Mouse (Mus musculus): ENCODE data around the gene 1500009C09Rik. TPM values are rescaled to one million over a fixed set of nuclear protein-coding genes. Genes with fewer than 3 reads are reported as not detected.
A peak's percentile ranks its signal among the peaks of the same experiment; 100 is the strongest.

Gene 1500009C09Rik
- under 1 TPM; 0.35 to 0.62 (median 0.39) TPM for total RNA-seq (2022)

DNA sequence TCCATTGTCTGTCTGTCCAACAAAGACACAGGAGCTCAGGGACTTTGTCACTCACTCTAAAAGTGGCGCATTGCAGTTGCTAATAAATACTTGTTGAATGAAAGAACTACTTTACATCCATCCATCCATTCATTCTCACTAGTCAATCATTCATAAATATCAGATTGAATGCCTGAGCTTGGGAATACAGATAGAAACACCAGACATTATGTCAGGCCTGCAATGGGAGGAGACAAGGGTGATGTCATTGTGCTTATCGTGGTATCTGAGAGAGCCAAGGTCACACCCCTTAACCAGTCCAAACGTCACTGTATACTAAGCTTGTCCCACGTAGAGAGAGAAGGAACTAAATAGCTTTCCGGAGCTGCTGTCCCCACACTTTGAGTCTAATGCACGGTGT is at the start of gene 1500009C09Rik:
TSS of gene 1500009C09Rik (plus strand) at position 301 of the 400 bp plus-strand sequence.
- no peak for DNase-seq

DNA sequence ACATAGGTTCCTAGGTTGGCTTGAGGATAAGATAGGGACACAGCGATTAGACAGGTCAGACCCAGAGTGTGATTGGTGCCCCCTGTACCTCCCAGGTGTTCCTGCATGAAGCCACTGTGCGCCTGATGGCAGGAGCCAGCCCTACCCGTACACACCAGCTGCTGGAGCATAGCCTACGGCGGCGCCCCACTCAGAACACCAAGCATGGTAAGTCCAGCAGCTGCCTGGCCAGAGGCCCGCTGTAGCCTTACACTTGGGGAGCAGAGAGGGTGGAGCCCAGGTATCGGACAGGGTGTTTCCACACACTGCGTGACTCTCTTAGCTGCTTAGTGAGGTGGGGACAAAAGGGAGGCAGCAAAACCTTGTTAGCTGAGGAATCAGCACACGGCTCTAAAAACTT is 49.1 kb upstream of the 1500009C09Rik start:
- DNase-seq: no peak

DNA sequence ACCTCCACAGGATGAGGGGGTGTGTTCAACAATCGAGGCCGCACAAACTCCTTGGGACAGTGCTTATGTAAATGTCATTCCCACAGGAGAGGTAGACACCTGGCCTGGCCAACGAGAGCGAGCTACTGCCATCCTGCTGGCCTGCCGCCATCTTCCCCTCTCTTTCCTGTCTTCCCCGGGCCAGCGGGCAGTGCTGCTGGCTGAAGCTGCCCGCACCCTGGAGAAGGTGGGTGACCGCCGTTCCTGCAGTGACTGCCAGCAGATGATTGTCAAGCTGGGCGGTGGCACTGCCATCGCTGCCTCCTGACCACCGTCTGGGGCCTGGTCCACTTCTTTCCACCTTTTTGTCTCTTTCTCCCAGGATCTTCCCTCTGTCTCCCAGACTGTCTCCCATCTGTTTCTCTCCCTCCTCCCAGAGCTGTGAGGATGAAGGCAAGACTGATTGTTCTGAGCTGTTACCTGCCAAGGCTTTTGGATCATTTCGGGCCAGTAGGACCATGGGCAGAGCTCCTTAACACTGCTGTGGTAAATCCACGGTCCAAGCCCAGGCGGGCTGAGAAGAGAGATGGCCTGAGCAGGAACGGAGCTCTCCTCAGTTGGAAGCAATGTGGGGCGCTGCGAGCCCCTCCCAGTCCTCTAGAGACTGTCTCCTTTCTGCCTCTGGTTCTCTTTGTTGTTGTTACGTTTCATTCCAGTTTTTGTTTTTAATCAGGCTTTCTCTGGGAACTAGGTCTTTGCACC is 48.4 kb upstream of the 1500009C09Rik start:
- DNase-seq: no peak

DNA sequence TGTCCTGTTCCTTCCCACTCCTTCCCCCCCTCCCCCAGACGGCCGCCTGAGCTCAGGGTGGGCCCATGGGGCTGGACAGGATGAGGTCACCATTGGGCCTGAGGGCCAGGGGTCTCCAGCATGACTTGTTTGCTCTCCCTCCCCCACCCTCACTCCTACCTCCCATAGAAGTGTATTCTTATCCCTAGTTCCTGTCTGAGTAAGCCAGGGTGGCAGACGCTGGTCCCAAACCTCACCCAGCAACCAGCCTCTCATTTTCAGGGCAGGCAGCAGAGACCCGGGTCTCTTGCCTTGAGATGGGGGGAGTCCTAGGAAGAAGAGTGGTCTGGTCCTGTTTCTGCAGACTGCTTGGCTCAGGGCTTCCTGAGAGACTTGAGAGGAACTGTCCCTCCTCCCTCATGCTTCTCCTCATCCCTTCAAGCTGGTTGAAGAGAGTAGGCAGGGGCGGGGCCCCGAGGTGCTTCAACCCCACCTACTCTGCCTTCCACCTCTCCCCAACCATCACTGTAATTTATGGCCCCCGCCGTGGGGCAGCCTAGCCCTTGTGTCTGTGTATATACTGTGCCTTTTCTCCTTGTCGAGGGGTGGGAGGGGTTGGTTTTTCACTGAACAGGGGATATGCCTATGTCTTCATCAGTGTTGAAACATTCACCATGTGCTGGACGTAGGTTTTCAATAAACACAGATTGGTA is 47.4 kb upstream of the 1500009C09Rik start:
- DNase-seq: no peak

DNA sequence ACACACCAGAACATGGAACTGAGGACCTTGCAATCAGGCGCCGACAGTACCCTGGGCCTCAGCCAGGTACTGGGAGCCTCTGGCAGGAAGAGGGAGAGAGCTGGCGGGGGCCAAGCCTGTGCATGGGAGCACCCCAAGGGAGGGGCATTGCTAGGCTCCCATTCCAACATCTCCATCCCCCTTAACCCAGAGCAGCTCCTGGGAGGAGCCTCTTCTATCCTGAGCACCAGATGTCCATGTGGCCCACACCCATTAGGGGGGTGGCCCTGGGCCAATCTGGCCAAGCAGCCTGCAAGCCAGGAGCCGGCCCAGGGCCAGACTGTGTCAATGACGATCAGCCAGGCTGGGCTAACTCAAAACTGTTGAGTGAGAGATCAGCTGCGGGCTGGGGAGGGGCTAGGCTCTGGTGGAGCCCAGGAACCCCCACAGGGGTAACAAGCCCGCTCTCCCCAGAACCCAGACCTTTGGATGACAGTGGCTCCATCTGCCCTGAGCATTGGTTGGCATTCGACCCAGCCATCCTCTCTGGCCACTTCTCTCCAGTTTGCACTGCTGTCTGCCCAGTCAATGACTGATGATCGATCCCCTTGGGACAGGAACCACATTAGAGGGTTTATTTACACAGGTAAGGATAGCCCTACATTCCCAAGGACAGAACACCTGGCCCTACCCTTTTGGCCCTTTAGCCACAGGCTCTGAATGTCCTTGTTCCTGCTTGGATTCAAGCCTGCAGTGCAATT is 45.7 kb upstream of the 1500009C09Rik start:
- peak; percentile 17 for DNase-seq

DNA sequence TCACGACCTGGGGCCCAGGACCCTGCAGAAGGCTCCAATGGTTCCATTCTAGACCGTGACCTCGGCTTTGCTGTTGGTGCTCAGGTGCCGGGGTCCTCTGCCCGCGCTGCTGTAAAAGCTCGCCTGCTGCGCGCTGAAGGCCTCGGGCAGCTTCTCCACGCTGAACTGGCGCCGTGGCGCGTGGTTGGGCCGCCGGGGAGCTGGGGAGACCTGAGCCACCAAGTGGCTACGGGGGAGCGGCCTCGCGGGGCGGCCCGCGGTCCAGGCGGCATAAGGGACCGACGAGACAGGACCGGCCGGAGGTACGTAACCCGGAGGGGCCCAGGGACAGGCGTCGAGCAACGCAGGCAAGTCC is 45.1 kb upstream of the 1500009C09Rik start:
- DNase-seq: no peak

DNA sequence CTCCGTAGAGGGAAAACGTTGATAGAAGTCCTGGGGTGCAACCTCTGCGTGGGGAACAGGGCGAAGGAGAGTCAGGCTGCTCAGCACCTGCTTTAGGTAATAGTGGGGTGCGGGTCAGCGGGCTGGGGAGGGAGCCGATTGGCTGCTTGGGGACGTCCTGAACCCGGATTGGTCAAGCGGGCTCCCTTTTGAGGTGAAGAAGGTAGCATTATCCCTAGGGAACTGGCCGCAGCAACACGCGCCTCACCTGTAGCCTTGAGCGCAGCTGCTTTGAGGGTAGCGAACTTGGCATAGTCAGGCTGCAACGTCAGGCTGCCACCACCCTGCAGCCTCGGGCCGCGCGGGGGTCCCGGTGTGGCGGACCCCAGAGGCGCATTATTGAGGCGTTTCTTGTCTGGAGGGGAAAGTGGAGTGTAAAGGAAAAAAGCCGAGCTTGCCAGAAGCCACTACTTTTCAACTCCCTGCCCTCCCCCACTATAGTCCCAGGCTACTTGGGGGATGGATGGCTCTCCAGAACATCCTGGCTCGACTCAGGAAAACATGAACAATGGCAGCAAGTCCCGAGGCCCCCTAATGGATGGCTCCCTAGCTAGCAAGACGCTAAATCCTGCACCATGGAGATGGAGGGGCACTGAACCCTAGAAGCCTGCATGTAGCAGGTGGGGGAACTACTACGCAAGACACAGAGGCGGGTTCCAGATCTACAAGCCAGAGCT is 44.5 kb upstream of the 1500009C09Rik start:
- DNase-seq: no peak

DNA sequence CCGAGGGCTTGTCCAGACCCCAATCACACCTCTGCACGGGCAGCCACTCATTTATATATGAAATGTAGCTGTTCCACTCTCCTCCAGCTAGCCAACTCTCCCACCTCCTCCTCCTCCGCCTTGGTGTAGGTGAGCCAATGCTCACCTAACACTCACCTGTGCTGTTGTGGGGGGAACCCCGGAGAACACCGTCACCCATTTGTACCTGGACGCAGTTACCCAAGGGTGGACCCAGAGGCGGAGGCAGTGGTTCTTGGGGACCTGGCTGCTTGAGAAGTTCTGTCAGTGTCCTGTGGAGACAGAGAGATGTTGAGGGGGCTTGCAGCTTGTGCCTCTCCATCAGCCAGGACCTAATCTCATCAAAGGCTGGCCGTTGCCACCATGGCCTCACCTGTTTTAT is 43.9 kb upstream of the 1500009C09Rik start:
- no peak for DNase-seq

DNA sequence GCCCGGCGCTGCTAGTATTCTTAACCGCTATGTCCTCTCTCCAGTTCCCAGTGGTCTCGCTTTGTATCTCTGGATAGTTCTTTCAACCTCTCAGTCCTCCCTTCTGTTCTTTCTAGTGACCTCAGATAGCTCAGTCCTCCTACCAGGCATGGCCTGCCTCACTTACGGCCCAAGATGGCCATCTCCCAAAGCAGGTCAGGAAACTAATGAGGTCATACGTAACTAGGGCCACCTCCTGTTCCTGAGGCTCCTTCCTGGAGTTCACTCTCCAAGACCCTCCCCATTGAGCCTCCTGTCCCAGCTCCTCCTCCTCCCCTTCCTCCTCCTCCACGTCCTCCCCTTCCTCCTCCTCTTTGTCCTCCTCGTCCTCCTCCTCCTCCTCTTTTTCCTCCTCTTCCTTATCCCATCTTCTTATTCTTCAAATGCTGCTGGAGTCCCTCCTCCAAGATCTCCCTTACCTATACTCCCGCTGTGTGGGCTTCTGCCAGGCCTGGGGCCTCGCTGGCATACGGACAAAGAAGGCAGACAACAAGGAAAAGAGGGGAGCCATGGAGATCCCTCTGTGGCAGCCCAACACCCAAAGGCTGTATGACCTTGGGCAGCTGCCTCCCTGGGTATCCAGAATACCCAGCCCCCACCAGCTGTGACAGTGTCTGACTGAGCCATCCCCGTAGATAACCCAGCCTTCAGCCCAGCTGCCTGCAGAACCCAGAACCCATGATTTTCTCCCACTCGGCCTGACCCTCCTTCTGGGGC is 42.7 kb upstream of the 1500009C09Rik start:
- no peak for DNase-seq

DNA sequence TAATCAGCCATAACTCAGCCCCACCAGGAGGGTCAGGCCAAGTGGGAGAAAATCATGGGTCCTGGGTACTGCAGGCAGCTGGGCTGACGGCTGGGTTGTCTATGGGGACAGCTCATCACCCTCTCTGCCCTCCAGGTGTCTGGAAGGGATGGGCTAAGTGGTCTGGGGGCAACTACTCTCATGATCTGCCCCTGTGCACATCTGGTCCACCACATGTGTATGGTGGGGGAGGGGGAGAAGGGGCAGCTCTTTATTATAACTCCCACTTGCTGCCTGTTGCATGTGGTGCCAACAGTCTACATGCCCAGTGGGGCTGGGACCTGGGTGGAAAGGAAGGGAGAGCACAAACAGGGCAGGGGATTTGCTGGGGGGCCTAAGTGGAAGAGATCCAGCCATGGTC is 41.4 kb upstream of the 1500009C09Rik start:
- no peak for DNase-seq

DNA sequence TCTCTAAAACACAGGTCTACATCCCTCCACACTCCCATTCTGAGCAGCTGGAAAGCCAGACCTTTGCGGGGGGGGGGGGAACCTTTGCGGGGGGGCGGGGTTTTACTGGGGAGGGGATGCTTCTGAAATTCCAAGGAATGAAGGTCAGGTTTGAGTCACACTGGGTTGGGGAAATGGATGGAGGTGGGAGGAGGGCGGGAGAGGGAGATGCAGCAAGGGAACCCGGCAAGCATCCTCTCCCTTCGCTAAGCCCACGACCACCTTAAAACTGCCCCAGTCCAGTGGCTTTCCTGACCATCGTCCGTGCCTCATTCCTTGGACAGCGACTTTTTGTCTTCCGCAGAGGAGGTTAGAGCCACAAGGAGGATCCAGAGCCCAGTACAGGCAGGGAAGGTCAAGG is 40.9 kb upstream of the 1500009C09Rik start:
- no peak for DNase-seq

DNA sequence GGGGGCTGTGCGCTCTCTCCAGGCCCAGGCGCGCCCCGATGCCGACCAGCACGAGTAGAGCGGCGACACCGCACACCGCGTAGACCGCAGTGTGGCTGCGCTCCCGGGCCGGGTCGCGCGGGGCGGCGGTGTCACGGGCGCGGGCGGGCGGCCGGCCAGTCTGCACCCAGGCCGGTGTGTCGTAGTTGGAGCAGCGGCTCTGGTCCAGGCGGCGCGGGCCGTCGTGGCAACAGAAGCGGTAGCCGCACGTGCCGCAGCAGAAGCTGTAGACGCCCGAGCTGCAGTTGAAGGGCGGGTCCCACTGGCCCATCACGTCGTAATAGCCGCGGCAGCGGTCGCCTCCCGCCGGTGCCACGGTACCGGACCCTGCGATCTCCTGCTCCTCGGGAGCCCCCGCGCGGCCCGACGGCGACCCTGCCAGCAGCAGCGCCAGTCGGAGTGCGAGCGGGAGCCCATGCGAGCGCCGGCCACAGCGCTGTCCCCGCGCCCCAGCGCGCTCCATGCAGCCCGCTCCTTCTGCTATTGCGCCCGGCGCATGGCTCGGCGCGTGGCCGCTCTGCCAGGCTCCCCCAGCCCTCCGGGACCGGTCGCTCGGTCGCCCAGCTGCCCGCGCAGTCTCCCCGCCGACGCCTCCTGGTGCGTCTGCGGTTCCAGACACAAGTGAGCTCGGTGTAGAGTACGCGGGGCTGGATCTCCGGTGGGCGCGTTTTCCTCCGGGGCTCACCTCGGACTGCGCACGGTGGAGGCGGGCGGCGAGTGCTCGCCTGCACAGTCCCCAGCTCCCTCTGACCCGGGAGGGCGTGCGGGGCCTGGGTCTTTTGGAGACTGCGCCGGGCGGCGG is 40.1 kb upstream of the 1500009C09Rik start:
- DNase-seq: no peak

DNA sequence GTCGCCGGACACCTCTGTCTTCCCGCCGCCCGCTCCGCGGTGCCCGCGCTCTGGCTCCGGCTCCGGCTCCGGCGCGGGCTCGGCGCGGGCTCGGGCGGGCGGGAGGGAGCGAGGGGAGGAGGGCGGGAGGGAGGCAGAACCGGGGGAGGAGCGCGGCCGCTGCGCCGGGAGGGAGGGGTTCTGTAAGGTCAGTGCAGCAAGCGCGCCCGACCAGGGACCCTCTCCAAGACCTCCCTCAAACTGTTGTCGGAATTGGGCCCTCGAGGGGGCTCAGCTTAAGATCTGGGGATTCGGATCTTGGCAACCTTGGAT is 39.5 kb upstream of the 1500009C09Rik start, which contains the start of gene Shisa8:
TSS of gene Shisa8 (minus strand) at position 64 of the 312 bp plus-strand sequence.
- no peak for DNase-seq

DNA sequence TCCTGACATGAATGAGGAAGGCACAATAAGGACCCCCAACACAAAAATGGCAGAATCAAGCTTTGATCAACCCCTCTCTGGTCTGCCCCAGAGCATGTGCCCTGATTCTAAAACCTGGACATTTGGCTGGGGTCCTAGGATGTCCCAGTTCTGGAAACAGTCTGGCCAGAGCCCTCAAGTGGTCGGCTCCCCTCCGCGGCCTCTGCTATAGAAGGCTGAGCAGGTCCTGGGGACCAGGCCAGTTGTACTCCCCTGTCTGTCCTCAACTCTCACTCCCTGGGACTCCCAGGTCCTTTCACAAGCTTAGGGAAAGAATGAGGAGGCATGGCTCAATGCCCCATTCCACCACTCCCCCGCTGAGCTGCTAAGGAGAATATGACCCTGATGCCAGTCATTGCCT is 39.0 kb upstream of the 1500009C09Rik start:
- DNase-seq: no peak

DNA sequence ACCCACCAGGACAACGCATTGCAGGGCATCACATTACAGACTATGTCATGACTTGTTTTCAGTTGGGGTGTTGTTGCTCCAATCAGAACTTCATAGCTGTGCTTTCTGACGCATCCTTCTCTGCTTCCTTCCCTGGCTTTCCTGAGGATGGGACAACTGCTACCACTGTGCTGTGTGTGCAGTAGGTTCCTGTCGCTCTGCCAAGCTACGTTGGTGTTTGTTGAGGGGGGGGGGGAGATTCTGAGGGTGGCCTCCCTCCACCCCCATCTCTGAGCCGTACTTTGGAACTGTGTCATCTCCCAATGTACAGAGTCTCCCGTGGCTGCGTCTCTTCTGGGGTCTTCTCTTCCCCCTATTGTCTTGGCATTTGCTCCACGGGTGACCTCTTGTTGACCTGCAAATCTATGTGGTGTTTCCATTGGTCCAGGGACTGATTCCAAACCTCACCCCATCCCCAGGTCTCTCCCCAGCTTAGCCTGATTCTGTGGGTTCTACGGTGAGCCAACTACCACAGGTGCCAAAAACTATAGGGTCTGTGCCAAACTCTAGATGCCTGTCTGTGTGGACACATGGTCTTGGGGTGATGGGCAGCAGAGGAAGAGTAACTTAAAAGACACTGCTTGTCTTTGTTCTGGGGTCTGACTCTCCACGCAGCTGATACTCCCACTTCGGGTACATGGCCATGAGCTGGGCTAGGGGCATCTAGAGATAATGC is 36.7 kb upstream of the 1500009C09Rik start:
- no peak for DNase-seq

DNA sequence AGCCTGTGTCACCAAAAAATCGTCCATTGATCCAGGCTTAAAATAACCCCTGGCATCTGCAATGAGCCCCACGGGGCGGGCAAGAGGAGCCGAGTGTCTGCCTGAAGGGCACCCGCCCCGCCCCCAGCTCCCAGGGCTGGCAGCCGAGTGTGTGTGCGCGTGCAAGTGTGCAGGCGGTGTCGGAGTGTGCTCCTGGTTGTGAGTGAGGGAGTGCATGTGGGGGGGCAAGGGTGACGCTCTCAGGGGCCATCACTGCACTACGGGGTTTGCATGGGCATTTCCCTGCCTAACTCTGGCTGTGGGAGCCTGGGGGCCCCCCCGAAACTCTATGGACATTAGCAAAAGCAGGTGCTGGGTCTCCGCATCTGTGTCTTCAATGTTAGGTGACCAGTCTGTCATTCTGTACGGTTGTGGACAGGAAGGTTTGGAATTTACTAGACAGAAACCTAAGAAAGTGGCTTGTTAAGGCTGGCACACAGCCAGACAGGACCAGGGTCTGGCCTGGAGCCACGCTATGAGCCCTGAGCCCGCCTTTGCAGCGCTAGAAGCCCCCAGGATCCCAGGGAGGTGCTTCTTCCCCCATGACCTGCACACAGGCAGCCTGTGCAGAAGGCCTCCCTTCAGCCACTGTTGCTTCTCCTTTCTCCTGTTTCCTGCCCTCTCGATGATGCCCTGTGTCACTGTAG is 35.9 kb upstream of the 1500009C09Rik start:
- DNase-seq: no peak

DNA sequence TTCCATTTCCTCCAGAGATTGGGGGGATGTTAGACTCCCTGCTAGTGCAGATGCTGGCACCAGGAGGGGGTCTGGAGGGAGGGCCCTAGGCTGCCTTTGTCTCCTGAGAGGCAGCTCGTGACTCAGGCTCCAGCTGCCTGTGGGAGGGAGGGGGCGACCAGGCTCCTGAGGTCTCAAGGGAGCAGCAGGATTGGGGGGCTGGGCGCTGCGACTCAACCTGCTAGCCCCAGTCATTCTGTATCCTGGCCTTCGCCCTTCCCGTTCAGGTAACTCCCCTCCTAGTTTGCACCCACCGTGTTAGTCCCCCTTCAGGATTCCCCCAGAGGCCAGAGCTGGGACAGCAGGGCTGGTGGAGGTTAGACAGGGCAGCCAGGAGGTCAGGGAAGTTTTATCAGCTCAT is 35.2 kb upstream of the 1500009C09Rik start:
- no peak for DNase-seq

DNA sequence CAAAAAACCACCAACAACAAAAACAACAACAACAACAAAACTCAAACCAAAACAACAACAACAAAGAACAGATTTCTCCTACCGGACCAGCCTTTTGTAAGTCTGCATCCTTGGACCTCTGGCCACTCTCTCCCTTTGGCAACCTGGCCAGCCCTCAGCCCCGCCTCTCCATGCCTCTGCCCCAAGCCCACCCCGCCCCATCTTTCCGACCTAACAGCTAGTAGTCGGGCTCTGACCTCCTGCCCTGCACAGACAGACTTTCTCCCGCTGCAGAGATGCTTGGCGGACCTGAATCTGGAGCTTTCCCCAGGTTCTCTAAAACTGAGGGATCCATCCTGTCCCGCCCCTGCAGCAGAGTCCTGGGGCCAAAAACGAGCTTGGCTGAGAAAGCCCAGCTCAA is 34.2 kb upstream of the 1500009C09Rik start:
- no peak for DNase-seq

DNA sequence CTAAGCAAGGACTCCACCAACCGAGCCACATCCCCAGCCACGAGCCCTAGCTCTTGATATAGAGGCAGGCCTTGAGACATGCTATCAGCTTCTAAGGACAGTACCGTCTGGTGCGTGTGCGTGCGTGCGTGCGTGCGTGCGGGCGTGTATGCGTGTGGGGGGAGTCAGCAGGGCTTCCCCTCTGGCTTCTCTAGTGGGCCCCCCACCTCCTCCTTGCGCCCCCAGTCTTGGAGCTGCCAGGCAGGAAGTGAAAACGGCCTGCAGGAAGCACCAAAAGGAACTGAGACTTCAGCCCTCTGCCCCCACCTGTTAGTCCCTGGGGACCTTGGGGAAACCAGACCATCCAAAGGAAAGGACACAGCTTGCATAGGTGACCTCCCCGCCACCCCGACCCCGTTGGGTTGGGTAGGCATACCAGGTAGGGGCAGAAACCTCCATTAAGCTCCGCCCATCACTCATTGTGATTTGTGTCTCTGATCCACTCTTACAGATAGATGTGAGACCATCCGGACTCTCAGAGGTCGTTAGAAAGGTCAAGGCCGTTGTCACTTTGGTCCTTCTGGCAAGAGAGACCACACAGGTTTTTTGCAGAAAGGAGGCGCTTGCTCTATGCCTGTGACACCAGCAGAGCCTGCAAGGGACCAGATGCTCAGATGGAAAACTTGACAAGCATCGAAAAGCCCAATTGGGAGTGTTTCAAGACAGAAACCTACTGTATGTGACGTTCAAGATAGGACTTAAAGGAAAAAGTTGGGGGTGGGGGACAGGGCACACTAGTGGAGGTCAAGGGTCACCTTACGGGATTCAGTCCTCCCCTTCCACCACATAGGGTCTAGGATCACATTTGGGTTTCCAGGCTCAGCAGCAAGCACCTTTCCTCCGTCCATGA is 33.2 kb upstream of the 1500009C09Rik start:
- DNase-seq: no peak
